Mouse (Mus musculus) liver, embryonic 14.5 days (tissue): Measurements from ENCODE around the gene 9130409I23Rik. TPM values are rescaled to one million over a fixed set of nuclear protein-coding genes. Genes with fewer than 3 reads are reported as not detected.

Experiments
- ATAC-seq: fragments of 200-750 bp; cut with Nextera tagmentation; 2 replicates; pipeline ENCODE4 v1.8.0; 2017; ENCODE audit warnings: moderate number of reproducible peaks, mild to moderate bottlenecking, moderate library complexity; ENCODE audit not compliant: insufficient read depth
- DNase-seq, 3 experiments: peaks; one replicate each; pipeline ENCODE4 v3.0.0-alpha.2; 2012 to 2013; ENCODE audit warnings: low read depth in 3 of 3, low spot score in 3 of 3
- H3K27ac ChIP-seq: fragments of 300-500 bp; sonication (generic); 2 replicates; pipeline ENCODE4 v1.5.1; 2014; ENCODE audit warnings: moderate library complexity, mild to moderate bottlenecking, control low read depth, inconsistent platforms
- H3K27me3 ChIP-seq: fragments of 300-500 bp; sonication (generic); 2 replicates; pipeline ENCODE4 v1.6.1; 2014; ENCODE audit warnings: mild to moderate bottlenecking, low read length, moderate library complexity; ENCODE audit not compliant: control insufficient read depth, insufficient read depth
- H3K36me3 ChIP-seq: fragments of 300-500 bp; sonication (generic); replicated peaks from 2 replicates; pipeline ENCODE4 v1.6.1; 2014; ENCODE audit warnings: low read depth; ENCODE audit not compliant: control insufficient read depth, insufficient read depth
- H3K4me1 ChIP-seq, 2 experiments: fragments of 200-500 bp in 1 of 2; fragments of 300-500 bp in 1 of 2; sonication (generic) in 1 of 2; replicated peaks; 2 replicates each; pipeline ENCODE4 v1.6.1; 2012 to 2014; ENCODE audit warnings: antibody characterized with exemption in 1 of 2, inconsistent platforms in 1 of 2, low read length in 1 of 2; ENCODE audit not compliant: control insufficient read depth in 2 of 2, insufficient read depth in 2 of 2
- H3K4me2 ChIP-seq: fragments of 300-500 bp; sonication (generic); 2 replicates; pipeline ENCODE4 v1.6.1; 2014; ENCODE audit warnings: low read depth, mild to moderate bottlenecking, control low read depth, moderate library complexity
- H3K4me3 ChIP-seq, 2 experiments: fragments of 200-500 bp in 1 of 2; fragments of 300-500 bp in 1 of 2; sonication (generic) in 1 of 2; 2 replicates each; pipeline ENCODE4 v1.5.1; 2012 to 2014; ENCODE audit warnings: low read depth in 2 of 2, low read length in 2 of 2, mild to moderate bottlenecking in 2 of 2, control low read depth in 1 of 2, inconsistent platforms in 1 of 2, moderate library complexity in 1 of 2; ENCODE audit not compliant: insufficient read depth in 1 of 2
- H3K9ac ChIP-seq: fragments of 300-500 bp; sonication (generic); replicated peaks from 2 replicates; pipeline ENCODE4 v1.6.1; 2014; ENCODE audit warnings: mild to moderate bottlenecking, control low read depth, moderate library complexity
- H3K9me3 ChIP-seq: fragments of 300-500 bp; sonication (generic); 2 replicates; pipeline ENCODE4 v1.6.1; 2016; ENCODE audit warnings: low read length, mixed read lengths; ENCODE audit not compliant: control insufficient read depth
- CTCF ChIP-seq: IDR thresholded peaks from 2 replicates; pipeline ENCODE4 v1.5.1; 2016; ENCODE audit warnings: antibody characterized with exemption, low read depth, control low read depth
- EP300 ChIP-seq: IDR thresholded peaks from 2 replicates; pipeline ENCODE4 v1.6.1; 2016; ENCODE audit warnings: antibody characterized with exemption, low read depth
- whole genome bisulfite sequencing: fragments of 180-500 bp; shearing (Covaris S2); extraction: QIAGEN DNeasy Blood & Tissue Kit; methylation state at CpG from one replicate; pipeline ENCODE4 v1.1.7; 2014; ENCODE audit not compliant: insufficient replicate concordance; 5-methylcytosine and 5-hydroxymethylcytosine counted together
- polyA plus RNA-seq, 2 experiments: library from polyadenylated mRNA; depleted of rRNA in 1 of 2; stranded (reverse) in 1 of 2; unstranded in 1 of 2; fragments of >200 nt; fragmentation: Nextera tagmentation in 1 of 2; extraction: Ambion mirVana in 1 of 2; gene quantifications; 2 replicates each; pipeline versions ENCODE4 v1.2.1 to v1.2.3; 2012 to 2014

The 9130409I23Rik gene
- polyA plus RNA-seq, 2 experiments = 0.03 TPM; not detected in 1

- H3K27me3 ChIP-seq = peaks cover 7% of the 10 kb centered on the region
- no peaks in the 10 kb centered on the region for H3K9me3 ChIP-seq
- H3K4me3 ChIP-seq = no peak overlapping the region
- DNase-seq (no peak), ATAC-seq (no peak)
- TF ChIP-seq CTCF (no peak), EP300 (no peak)
- peaks cover 0 to 6% of the 10 kb centered on the region in 2 experiments; a peak in 2 of 4 replicates for H3K4me1 ChIP-seq
- WGBS = 64% methylated on average over 3 of the region's 3 CpGs
- H3K27ac ChIP-seq = no peak overlapping the region
- H3K36me3 ChIP-seq = no peaks in the 10 kb centered on the region
- H3K9ac ChIP-seq = no peak overlapping the region
- H3K4me2 ChIP-seq = no peak overlapping the region
These were observed 38.6 kb upstream of the 9130409I23Rik start for GRCm38 (mm10) chr1:181012416-181012815.

- TF ChIP-seq CTCF = no peak
- no peak for TF ChIP-seq EP300
- no peak for ATAC-seq
- Histone ChIP-seq H3K4me2 (no peak overlapping the region), H3K36me3 (no peaks in the 10 kb centered on the region), H3K27me3 (peaks cover 13% of the 10 kb centered on the region), H3K9me3 (no peaks in the 10 kb centered on the region), H3K4me1 (peaks cover 0 to 6% of the 10 kb centered on the region in 2 experiments; a peak in 2 of 4 replicates), H3K4me3 (no peak overlapping the region), H3K9ac (no peak overlapping the region), H3K27ac (no peak overlapping the region)
- 29% methylated on average over 6 of the region's 6 CpGs for WGBS
- DNase-seq = no peak
These were observed 37.6 kb upstream of the 9130409I23Rik start for GRCm38 (mm10) chr1:181013446-181013845.

- Histone ChIP-seq H3K4me1 (peaks cover 0 to 5% of the 10 kb centered on the region in 2 experiments; a peak in 2 of 4 replicates), H3K27me3 (peaks cover 13% of the 10 kb centered on the region), H3K4me3 (no peak overlapping the region), H3K36me3 (no peaks in the 10 kb centered on the region), H3K9me3 (no peaks in the 10 kb centered on the region), H3K4me2 (no peak overlapping the region), H3K27ac (no peak overlapping the region), H3K9ac (no peak overlapping the region)
- WGBS = 69% methylated on average over 6 of the region's 6 CpGs
- TF ChIP-seq CTCF (no peak), EP300 (no peak)
- DNase-seq (no peak), ATAC-seq (no peak)
These were observed 36.1 kb upstream of the 9130409I23Rik start for GRCm38 (mm10) chr1:181014731-181015500.

GRCm38 (mm10) chr1:181015558-181015957, 35.5 kb upstream of the 9130409I23Rik start:
- H3K4me2 ChIP-seq = no peak overlapping the region

GRCm38 (mm10) chr1:181016045-181016444, 35.0 kb upstream of the 9130409I23Rik start:
- H3K4me2 ChIP-seq = no peak overlapping the region

More at GRCm38 (mm10) chr1:181015558-181015957, 35.5 kb upstream of the 9130409I23Rik start:
- Histone ChIP-seq H3K27me3 (peaks cover 13% of the 10 kb centered on the region), H3K36me3 (no peaks in the 10 kb centered on the region), H3K4me3 (no peak overlapping the region), H3K9me3 (no peaks in the 10 kb centered on the region), H3K4me1 (peaks cover 2 to 6% of the 10 kb centered on the region in 2 experiments), H3K27ac (no peak overlapping the region), H3K9ac (no peak overlapping the region)
- ATAC-seq (no peak), DNase-seq (no peak)
- TF ChIP-seq CTCF = no peak
- no peak for TF ChIP-seq EP300

More at GRCm38 (mm10) chr1:181016045-181016444, 35.0 kb upstream of the 9130409I23Rik start:
- H3K36me3 ChIP-seq = no peaks in the 10 kb centered on the region
- peaks cover 13% of the 10 kb centered on the region for H3K27me3 ChIP-seq
- no peak for ATAC-seq
- WGBS = 50% methylated on average over 4 of the region's 4 CpGs
- no peak overlapping the region for H3K9ac ChIP-seq
- no peak overlapping the region for H3K4me3 ChIP-seq
- TF ChIP-seq EP300 (no peak), CTCF (no peak)
- H3K4me1 ChIP-seq = peaks cover 7 to 10% of the 10 kb centered on the region in 2 experiments
- DNase-seq = no peak
- no peaks in the 10 kb centered on the region for H3K9me3 ChIP-seq
- no peak overlapping the region for H3K27ac ChIP-seq
